Comparison of ENCODE assay signal across 12 mouse cellular contexts in the genomic region with DNA sequence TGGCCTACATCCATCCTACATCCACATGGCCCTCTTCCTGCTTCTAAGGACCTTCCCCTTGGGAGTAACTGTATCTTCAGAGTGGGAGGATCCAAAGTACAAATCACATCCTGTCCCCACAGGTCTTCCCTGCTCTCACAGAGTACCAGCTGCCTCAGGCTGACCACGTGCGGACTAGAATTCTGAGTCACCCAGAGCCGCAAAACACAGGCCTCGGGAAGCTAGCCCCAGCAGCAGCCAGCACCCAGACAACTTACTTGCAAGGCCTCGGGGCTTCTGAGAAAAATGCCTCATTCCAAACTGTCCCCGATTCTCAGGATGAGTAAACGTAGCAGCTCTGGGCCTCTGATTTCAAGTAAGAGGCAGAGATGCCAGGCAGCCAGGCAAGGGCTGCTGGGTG.
DNase-seq lines count a peak whose midpoint lies in the region; ATAC-seq and TF ChIP-seq lines count a peak whose summit lies in the region.
"Had no signal": no experiment of that assay in that cellular context is flagged by ENCODE, and none has a peak within 500 bp of the region (broad histone marks: within the 10 kb centered on the region; RNA-seq: fewer than 3 reads in every experiment).

No protein-coding gene starts in this region.

- peak; percentile 52; the same call in 1 of the 2 replicates for ATAC-seq in heart, embryonic 16.5 days (replicated peaks; ENCODE audit: extremely low read depth, insufficient read depth, low FRiP score)
- ATAC-seq in stomach, postnatal 0 days (ENCODE audit: low FRiP score, low TSS enrichment) = peak; percentile 41; the same call in 1 of the 2 replicates
- ATAC-seq in erythroblast, adult 5-6 weeks (replicated peaks; ENCODE audit: low FRiP score, poor library complexity, severe bottlenecking) = no peak
- ATAC-seq in kidney, embryonic 16.5 days (ENCODE audit: low FRiP score, low TSS enrichment) = no peak

- TF ChIP-seq EP300 in stomach, postnatal 0 days (optimal IDR thresholded peaks at IDR 0.05) = no peak

- TF ChIP-seq CTCF in stomach, postnatal 0 days (IDR thresholded peaks at IDR 0.05; ENCODE audit: low read depth) = no peak

- H3K27me3 ChIP-seq in heart, embryonic 16.5 days (ENCODE audit: control insufficient read depth, insufficient read depth, low read length) = no peaks in the 10 kb centered on the region
- H3K27me3 ChIP-seq in stomach, postnatal 0 days (ENCODE audit: control insufficient read depth, insufficient read depth, low read length) = no peaks in the 10 kb centered on the region
- H3K27me3 ChIP-seq in kidney, embryonic 16.5 days (ENCODE audit: insufficient read depth, low read length) = no peaks in the 10 kb centered on the region
- H3K27me3 ChIP-seq: embryonic facial prominence, embryonic 15.5 days had no signal

- peaks cover 12% of the 10 kb centered on the region; the same call in 1 of the 2 replicates for H3K4me1 ChIP-seq in heart, embryonic 16.5 days (ENCODE audit: control insufficient read depth, insufficient read depth, low read length)
- no peaks in the 10 kb centered on the region for H3K4me1 ChIP-seq in stomach, postnatal 0 days (replicated peaks; ENCODE audit: control insufficient read depth, insufficient read depth)
- H3K4me1 ChIP-seq in kidney, embryonic 16.5 days (ENCODE audit: insufficient read depth, low read length) = no peaks in the 10 kb centered on the region

- H3K4me2 ChIP-seq in heart, embryonic 16.5 days (ENCODE audit: low read depth, low read length) = no peak overlapping the region
- H3K4me2 ChIP-seq in stomach, postnatal 0 days (replicated peaks; ENCODE audit: low read depth) = no peak overlapping the region
- H3K4me2 ChIP-seq in kidney, embryonic 16.5 days (replicated peaks; ENCODE audit: low read depth, low read length) = no peak overlapping the region
- H3K4me2 ChIP-seq: embryonic facial prominence, embryonic 15.5 days had no signal

- H3K27ac ChIP-seq in heart, embryonic 16.5 days (ENCODE audit: low read length) = no peak overlapping the region
- H3K27ac ChIP-seq in stomach, postnatal 0 days (replicated peaks) = no peak overlapping the region
- no peak overlapping the region for H3K27ac ChIP-seq in kidney, embryonic 16.5 days (ENCODE audit: low read length)
- H3K27ac ChIP-seq: embryonic facial prominence, embryonic 15.5 days had no signal

- no peak overlapping the region for H3K4me3 ChIP-seq in heart, embryonic 16.5 days (ENCODE audit: low read length)
- H3K4me3 ChIP-seq in stomach, postnatal 0 days (ENCODE audit: low read depth, low read length) = no peak overlapping the region
- H3K4me3 ChIP-seq in kidney, embryonic 16.5 days (ENCODE audit: low read length) = no peak overlapping the region
- H3K4me3 ChIP-seq: embryonic facial prominence, embryonic 15.5 days had no signal

- DNase-seq in right cerebral cortex, adult 18-20 months = peak; percentile 63
- DNase-seq in right cerebral cortex, postnatal 10 days (ENCODE audit: low spot score in 2 of 2) = no peak
- peak; percentile 13 for DNase-seq in adrenal gland, postnatal 10 days
- DNase-seq in stomach, postnatal 0 days (ENCODE audit: low spot score) = no peak
- DNase-seq: gastrocnemius, postnatal 10 days; kidney, adult 8-10 months; spleen, adult 18-20 months; thymus, postnatal 36 days had no signal

- H3K36me3 ChIP-seq in heart, embryonic 16.5 days (ENCODE audit: control insufficient read depth, insufficient read depth) = peaks cover 6% of the 10 kb centered on the region; the same call in 1 of the 2 replicates
- H3K36me3 ChIP-seq in stomach, postnatal 0 days (ENCODE audit: control insufficient read depth, insufficient read depth, low read length) = no peaks in the 10 kb centered on the region
- no peaks in the 10 kb centered on the region for H3K36me3 ChIP-seq in kidney, embryonic 16.5 days (ENCODE audit: insufficient read depth, low read length)
- H3K36me3 ChIP-seq: embryonic facial prominence, embryonic 15.5 days had no signal

- H3K9ac ChIP-seq in heart, embryonic 16.5 days (ENCODE audit: low read length) = no peak overlapping the region
- H3K9ac ChIP-seq in stomach, postnatal 0 days (ENCODE audit: low read length) = no peak overlapping the region
- no peak overlapping the region for H3K9ac ChIP-seq in kidney, embryonic 16.5 days (replicated peaks; ENCODE audit: low read length)
- H3K9ac ChIP-seq: embryonic facial prominence, embryonic 15.5 days had no signal

- WGBS in heart, embryonic 16.5 days = 60% methylated on average over 7 of the region's 7 CpGs
- 61% methylated on average over 7 of the region's 7 CpGs for WGBS in stomach, postnatal 0 days
- 50% methylated on average over 7 of the region's 7 CpGs for WGBS in kidney, embryonic 16.5 days

- H3K9me3 ChIP-seq in heart, embryonic 16.5 days (replicated peaks; ENCODE audit: control insufficient read depth, low read length) = no peaks in the 10 kb centered on the region
- H3K9me3 ChIP-seq in stomach, postnatal 0 days (ENCODE audit: control insufficient read depth, low read length) = no peaks in the 10 kb centered on the region
- H3K9me3 ChIP-seq in kidney, embryonic 16.5 days (ENCODE audit: low read length) = no peaks in the 10 kb centered on the region
- H3K9me3 ChIP-seq: embryonic facial prominence, embryonic 15.5 days had no signal

Comparison
In these comparisons a context has a peak if more than half of its experiments do, and no peak if none do; other contexts are left out.
1. DNase-seq: peak in right cerebral cortex, adult 18-20 months (single experiment) and adrenal gland, postnatal 10 days (single experiment); none in right cerebral cortex, postnatal 10 days (0 of 2) and stomach, postnatal 0 days (single experiment).
2. ATAC-seq: peak in heart, embryonic 16.5 days (single experiment) and stomach, postnatal 0 days (single experiment); none in erythroblast, adult 5-6 weeks (single experiment) and kidney, embryonic 16.5 days (single experiment).